Mouse (Mus musculus): ENCODE data around the gene Utp3.

Gene Utp3

DNA sequence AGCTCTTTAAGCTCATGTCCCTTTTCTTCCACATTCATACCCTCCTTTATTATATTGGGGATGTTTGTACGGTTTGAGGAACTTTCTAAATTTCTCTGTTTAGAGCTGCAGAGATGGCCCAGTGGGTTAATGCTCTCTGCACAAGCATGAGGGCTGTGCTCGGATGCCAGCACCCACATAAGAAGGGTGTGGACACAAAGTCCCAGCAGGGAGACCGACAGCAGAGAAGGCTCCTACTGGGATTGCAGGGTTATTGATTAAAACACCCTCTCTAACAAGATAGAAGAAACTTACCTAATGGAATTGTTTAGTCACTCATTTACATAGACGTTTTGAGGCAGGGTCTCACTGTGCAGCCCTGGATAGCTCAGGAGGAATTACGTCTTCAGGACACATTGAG is 34.2 kb downstream of the Utp3 start:
- no peak for TF ChIP-seq GATA4 (IDR thresholded peaks at IDR 0.05; ENCODE audit: insufficient replicate concordance, low read length)

DNA sequence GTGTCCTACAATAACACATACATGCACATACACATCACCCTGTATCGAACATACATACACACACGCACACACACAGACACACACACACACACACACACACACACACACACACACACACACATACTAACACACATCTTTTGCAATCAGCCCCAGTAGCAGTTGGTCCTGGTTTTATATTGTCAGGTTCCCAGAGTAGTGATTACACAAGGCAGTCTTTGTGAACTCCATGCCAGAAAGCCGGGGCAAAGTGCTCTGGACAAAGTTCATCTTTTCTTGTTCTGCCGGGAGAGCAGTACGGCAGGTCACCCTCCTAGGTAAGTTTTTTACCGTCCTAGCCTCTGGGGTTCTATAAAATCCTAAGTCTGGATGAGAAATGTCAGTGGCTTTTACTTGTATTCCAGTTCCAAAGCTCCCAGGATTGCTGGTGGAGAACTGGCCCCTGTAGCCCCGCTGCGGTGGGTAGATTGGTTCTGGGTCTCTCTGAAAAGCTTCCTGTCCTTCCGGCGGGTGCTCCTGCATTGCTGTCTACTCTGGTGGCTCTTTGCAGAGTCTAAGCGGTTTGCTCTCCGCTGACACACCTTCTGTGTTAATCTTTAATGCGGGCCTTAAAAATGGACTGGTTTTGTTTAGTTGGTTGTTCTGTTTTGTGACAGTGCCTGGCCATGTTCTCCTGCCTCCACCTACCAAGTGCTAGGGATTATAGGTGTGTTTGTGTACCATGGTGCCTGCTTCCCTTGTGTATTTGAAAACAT is 39.3 kb downstream of the Utp3 start:
- no peak for TF ChIP-seq GATA4 (IDR thresholded peaks at IDR 0.05; ENCODE audit: insufficient replicate concordance, low read length)

GRCm38 (mm10) chr5:88594173-88594569 is 39.9 kb downstream of the Utp3 start:
- TF ChIP-seq GATA4 (IDR thresholded peaks at IDR 0.05; ENCODE audit: insufficient replicate concordance, low read length) = no peak

GRCm38 (mm10) chr5:88595537-88596455 is 41.5 kb downstream of the Utp3 start:
- TF ChIP-seq GATA4 (IDR thresholded peaks at IDR 0.05; ENCODE audit: insufficient replicate concordance, low read length) = no peak

- TF ChIP-seq GATA4 (IDR thresholded peaks at IDR 0.05; ENCODE audit: insufficient replicate concordance, low read length) = no peak
These were observed 44.7 kb downstream of the Utp3 start for GRCm38 (mm10) chr5:88598961-88599360.

- no peak for TF ChIP-seq GATA4 (IDR thresholded peaks at IDR 0.05; ENCODE audit: insufficient replicate concordance, low read length)
These were observed 47.8 kb downstream of the Utp3 start for GRCm38 (mm10) chr5:88602030-88602429.

- TF ChIP-seq GATA4 (IDR thresholded peaks at IDR 0.05; ENCODE audit: insufficient replicate concordance, low read length) = no peak
These were observed 48.5 kb downstream of the Utp3 start for GRCm38 (mm10) chr5:88602713-88603112.

GRCm38 (mm10) chr5:88604046-88604445 is 49.8 kb downstream of the Utp3 start:
- no peak for TF ChIP-seq GATA4 (IDR thresholded peaks at IDR 0.05; ENCODE audit: insufficient replicate concordance, low read length)

- no peak for TF ChIP-seq GATA4 (IDR thresholded peaks at IDR 0.05; ENCODE audit: insufficient replicate concordance, low read length)
These were observed 50.5 kb downstream of the Utp3 start for GRCm38 (mm10) chr5:88604641-88605358.

All from liver, adult (tissue).